Mouse (Mus musculus) forebrain, embryonic 10.5 days (tissue): ENCODE results near the gene P4ha2. TPM values are rescaled to one million over a fixed set of nuclear protein-coding genes. Genes with fewer than 3 reads are reported as not detected.

Experiments
- DNase-seq: peaks from one replicate; pipeline ENCODE4 v3.0.0-alpha.2; 2017; ENCODE audit warnings: low spot score; ENCODE audit errors: extremely low spot score
- H3K27ac ChIP-seq: fragments of 300-500 bp; sonication (generic); 2 replicates; pipeline ENCODE4 v1.5.1; 2016; ENCODE audit warnings: mild to moderate bottlenecking
- H3K27me3 ChIP-seq: fragments of 300-500 bp; sonication (generic); 2 replicates; pipeline ENCODE4 v1.6.1; 2016; ENCODE audit warnings: mild to moderate bottlenecking; ENCODE audit not compliant: poor library complexity, severe bottlenecking
- H3K36me3 ChIP-seq: fragments of 300-500 bp; sonication (generic); replicated peaks from 2 replicates; pipeline ENCODE4 v1.6.1; 2016; ENCODE audit warnings: mild to moderate bottlenecking, moderate library complexity
- H3K4me1 ChIP-seq: fragments of 300-500 bp; sonication (generic); 2 replicates; pipeline ENCODE4 v1.6.1; 2016
- H3K4me3 ChIP-seq: fragments of 300-500 bp; sonication (generic); 2 replicates; pipeline ENCODE4 v1.5.1; 2016; ENCODE audit warnings: mild to moderate bottlenecking, moderate library complexity
- H3K9me3 ChIP-seq: fragments of 300-500 bp; sonication (generic); 2 replicates; pipeline ENCODE4 v1.6.1; 2016; ENCODE audit warnings: mild to moderate bottlenecking, moderate library complexity
- WGBS: fragments of 180-500 bp; shearing (Covaris S2); methylation state at CpG from one replicate; pipeline ENCODE4 v1.1.7; 2016; 5-methylcytosine and 5-hydroxymethylcytosine counted together
- polyA plus RNA-seq: library from polyadenylated mRNA; unstranded; fragments of >200 nt; fragmentation: Nextera tagmentation; extraction: Ambion mirVana; gene quantifications from 2 replicates; pipeline ENCODE4 v1.2.1, GENCODE M21; 2016

The P4ha2 gene
- 15.9 and 19.7 TPM in 2 replicates for polyA plus RNA-seq

DNA sequence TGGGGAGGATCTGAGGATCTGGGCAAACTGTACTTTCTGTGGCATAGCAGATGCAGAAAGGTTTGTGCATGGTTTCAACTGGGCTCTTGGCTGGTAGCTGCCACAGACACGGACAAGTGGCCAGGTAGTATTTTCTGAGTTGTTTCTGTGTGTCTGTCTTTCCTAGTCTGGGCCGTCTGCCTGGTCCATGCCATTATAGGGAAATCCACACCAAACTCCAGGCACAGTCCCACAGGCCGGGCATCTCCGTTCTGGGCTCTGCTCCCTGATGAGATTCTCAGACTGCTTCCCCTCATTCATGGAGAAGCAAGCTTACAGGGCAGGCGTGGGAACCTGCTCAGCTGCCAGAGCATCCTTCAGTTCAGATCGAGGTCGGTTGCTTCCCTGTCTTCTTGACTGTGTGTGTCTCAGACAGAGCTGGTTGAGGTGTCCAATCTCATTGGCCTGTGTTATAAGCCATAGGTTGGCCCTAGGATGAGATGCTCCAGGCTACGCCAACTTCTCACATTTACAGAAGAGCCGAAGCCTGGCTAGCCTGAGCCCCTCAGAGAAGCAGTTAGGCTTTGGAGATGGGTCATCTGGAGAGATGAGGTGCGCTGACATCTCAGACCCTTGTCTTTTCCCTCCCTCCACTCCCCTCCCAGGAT is at the start of gene P4ha2:
Gene P4ha2 (plus strand): TSS at position 51 of the 647 bp plus-strand sequence.
- H3K27ac ChIP-seq, result peak within 1 kb of the TSS; percentile 85
- H3K4me1 ChIP-seq, result peaks cover 23% of the 10 kb centered on the region
- peak within 1 kb of the TSS; percentile 75 for H3K4me3 ChIP-seq
- H3K9me3 ChIP-seq, result no peaks in the 10 kb centered on the region
- no peaks in the 10 kb centered on the region for H3K36me3 ChIP-seq
- no peak for DNase-seq
- WGBS, result 49% methylated on average over 10 of the region's 10 CpGs
- H3K27me3 ChIP-seq, result peaks cover 40% of the 10 kb centered on the region

DNA sequence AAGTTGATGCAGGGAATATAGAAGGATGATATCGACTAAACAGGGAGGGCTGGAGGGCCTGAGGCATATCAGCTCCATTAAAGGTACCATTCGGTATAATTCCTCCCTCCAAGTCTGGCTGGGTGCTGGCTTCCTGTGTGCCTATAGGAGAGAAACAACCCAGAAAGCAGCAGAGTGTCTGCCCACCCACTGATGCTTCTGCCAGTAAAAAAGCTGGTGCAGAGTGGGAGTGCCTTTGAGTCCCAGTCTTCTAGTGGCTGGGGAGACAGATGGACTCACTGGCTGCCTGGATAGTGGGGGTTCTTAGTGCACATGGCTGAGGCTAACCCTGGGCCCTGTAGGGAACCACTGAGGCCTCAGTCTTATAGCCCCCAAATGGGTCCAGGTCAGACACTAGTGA is 49.7 kb upstream of the P4ha2 start:
- no peak for DNase-seq

DNA sequence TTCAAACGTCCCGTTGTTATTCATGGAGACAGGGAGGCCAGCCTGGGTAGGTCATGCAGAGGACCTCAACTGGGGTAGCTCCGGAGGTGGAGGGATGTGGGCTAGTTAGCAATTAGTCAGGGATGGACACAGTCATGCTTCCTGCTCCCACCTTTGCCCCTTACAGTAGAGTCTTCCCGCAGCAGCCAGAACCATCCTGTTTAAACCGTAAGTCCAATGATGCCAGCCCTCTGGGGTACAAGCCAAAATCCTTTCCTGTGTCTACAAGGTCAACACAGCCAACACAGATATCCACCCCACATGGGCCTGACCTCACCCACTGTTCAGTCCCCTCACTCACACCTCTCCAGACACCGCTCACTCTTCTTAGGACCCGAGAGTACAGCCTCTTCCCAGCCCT is 48.7 kb upstream of the P4ha2 start:
- no peaks in the 10 kb centered on the region for H3K27me3 ChIP-seq
- no peak for DNase-seq
- peaks cover 13% of the 10 kb centered on the region for H3K36me3 ChIP-seq
- H3K4me3 ChIP-seq, result no peak overlapping the region
- peaks cover 7% of the 10 kb centered on the region for H3K4me1 ChIP-seq
- H3K9me3 ChIP-seq, result no peaks in the 10 kb centered on the region
- WGBS, result 91% methylated on average over 7 of the region's 7 CpGs
- no peak overlapping the region for H3K27ac ChIP-seq

More for the DNA sequence above, 49.7 kb upstream of the P4ha2 start:
- no peaks in the 10 kb centered on the region for H3K27me3 ChIP-seq
- H3K4me3 ChIP-seq, result no peak overlapping the region
- H3K9me3 ChIP-seq, result no peaks in the 10 kb centered on the region
- 80% methylated on average over 2 of the region's 2 CpGs for WGBS
- peaks cover 7% of the 10 kb centered on the region for H3K36me3 ChIP-seq
- no peak overlapping the region for H3K27ac ChIP-seq
- H3K4me1 ChIP-seq, result no peaks in the 10 kb centered on the region

DNA sequence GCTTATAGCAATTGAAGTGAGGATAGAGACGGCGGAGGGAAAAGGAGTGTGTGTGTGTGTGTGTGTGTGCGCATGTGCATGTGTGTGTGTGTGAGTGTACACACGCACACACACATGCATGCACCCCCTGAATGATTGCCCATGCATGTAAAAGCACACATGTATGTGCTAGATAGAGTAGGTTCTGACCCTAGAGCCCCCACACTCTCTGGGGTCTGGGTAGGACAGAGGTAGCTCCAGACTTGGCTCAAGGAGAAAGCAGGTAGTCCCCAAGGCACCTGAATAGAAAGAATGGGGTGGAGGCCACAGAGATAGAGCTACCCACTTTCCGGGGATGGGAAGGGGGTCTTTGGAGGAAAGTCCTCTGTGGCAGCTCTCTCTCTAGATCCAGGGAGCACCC is 47.8 kb upstream of the P4ha2 start:
- Histone ChIP-seq H3K27ac (no peak overlapping the region), H3K27me3 (no peaks in the 10 kb centered on the region), H3K9me3 (no peaks in the 10 kb centered on the region), H3K36me3 (peaks cover 13% of the 10 kb centered on the region), H3K4me1 (peaks cover 16% of the 10 kb centered on the region), H3K4me3 (no peak overlapping the region)
- WGBS, result 95% methylated on average over 5 of the region's 5 CpGs
- no peak for DNase-seq

DNA sequence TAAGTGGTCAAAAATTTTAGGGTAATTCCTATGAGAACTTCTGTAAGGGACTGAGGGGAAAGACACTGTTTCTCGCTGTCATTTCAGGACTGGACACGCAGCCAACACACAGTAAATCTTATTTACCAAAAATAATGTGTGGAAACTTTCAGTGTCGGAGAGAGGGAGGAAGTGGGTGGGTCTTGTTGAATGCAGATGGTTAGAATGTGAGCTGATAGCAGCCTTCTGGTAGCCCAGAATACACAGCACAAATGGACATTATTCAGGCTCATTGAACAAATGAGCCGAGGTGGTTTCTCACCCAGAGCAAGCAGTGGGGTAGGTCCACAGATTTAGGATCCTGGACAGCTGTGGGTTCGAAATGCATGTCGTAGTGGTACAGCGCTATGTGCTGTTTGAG is 46.8 kb upstream of the P4ha2 start:
- Histone ChIP-seq H3K4me1 (peaks cover 26% of the 10 kb centered on the region), H3K4me3 (no peak overlapping the region), H3K27me3 (no peaks in the 10 kb centered on the region), H3K9me3 (no peaks in the 10 kb centered on the region), H3K27ac (no peak overlapping the region), H3K36me3 (peaks cover 13% of the 10 kb centered on the region)
- no peak for DNase-seq
- WGBS, result 94% methylated on average over 7 of the region's 7 CpGs

DNA sequence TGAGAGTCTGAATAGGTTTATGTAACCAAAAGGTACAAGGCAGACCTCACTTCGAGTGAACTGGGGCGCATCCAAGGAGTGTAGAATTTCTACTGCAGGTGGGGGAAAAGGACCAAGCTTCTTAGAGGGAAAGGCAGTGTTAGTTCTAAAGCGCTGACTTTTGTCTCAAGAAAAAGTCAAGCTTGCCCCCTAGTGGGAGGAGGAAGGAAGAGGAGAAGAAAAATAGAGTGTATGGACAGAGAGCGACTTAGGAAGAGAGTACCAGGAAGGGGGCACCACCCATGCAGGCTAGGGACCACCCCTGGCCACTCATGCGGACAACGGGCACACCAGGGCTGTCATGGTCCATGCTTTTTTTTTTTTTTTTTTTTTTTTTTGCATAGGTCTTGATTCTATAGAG is 45.6 kb upstream of the P4ha2 start:
- Histone ChIP-seq H3K9me3 (no peaks in the 10 kb centered on the region), H3K4me3 (no peak overlapping the region), H3K36me3 (peaks cover 13% of the 10 kb centered on the region), H3K4me1 (peaks cover 38% of the 10 kb centered on the region), H3K27me3 (no peaks in the 10 kb centered on the region), H3K27ac (no peak overlapping the region)
- WGBS, result 34% methylated on average over 6 of the region's 6 CpGs
- no peak for DNase-seq

DNA sequence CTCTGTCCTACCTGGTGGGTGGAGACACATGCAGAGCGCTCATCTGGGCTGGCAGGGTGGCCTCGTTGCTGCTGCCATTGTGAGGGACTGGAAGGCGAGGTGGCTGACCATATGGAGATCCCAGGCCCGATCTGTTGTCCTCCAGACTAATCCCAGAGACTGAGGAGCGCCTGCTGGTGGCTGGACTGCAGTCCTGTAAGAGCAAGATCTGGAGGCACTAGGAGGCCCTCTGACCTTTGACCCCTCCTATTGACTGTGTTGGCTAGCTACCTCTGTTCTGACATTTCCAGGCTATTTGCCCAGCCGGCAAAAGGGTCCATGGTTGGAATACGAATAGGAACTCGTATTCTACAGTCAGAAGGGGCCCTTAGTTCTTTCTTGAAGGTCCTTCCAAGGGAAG is 43.8 kb upstream of the P4ha2 start:
- WGBS, result 24% methylated on average over 8 of the region's 8 CpGs
- H3K27me3 ChIP-seq, result peaks cover 8% of the 10 kb centered on the region; the same call in 1 of the 2 replicates
- H3K36me3 ChIP-seq, result peaks cover 20% of the 10 kb centered on the region
- H3K9me3 ChIP-seq, result no peaks in the 10 kb centered on the region
- H3K4me3 ChIP-seq, result no peak overlapping the region
- peak overlapping the region; percentile 62 for H3K27ac ChIP-seq
- H3K4me1 ChIP-seq, result peaks cover 54% of the 10 kb centered on the region
- no peak for DNase-seq

DNA sequence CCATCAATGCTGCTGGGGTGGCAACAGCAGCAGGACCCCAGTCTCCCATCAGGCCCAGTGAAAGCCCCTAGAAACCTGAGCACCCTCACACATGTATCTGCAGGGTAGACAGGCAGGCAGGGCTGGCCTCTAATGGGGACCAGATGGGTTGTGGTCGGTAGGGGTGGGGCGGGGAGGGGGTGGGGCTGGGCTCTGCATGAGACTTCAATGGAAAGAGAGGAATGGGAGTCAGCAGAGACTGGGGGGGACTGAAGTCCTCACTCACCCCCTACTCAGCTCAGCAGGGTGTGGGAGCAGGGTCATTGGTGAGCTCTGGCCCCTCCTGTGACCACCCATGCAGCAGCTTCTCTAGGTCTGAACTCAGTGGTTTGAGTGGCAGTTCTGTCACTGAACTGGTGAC is 42.5 kb upstream of the P4ha2 start:
- DNase-seq, result peak; percentile 42
- Histone ChIP-seq H3K27me3 (peaks cover 8% of the 10 kb centered on the region; the same call in 1 of the 2 replicates), H3K27ac (peak overlapping the region; percentile 84), H3K36me3 (peaks cover 28% of the 10 kb centered on the region), H3K4me1 (peaks cover 59% of the 10 kb centered on the region), H3K9me3 (no peaks in the 10 kb centered on the region), H3K4me3 (no peak overlapping the region)
- WGBS, result 46% methylated on average over 2 of the region's 2 CpGs

DNA sequence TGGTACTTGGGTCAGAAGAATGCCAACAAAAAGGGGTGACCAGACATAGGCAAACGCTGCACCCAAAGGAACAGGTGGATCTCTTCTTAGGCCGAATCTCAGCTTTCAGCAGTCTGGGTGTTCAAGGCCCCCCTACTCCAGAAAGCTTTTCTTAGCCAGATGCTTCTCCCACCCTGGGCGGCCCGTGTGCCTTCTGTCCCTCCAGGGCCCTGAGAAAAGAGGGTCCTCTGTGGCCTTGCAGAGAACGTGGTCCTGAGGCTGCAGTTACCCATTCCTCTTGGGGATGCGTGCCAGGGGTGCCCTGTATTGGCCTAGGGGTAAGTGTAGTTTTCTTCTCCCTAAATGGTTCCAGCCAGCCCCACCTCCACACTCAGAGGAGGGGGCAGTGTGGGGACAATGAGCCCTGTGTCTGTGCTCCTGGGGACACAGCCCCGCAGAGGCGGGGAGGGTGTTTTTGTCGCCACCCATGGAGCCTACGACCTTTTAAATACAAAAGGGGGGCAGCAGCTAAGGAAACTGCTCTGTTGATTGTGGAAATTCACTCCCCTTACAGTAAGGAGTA is 41.8 kb upstream of the P4ha2 start:
- DNase-seq, result no peak

DNA sequence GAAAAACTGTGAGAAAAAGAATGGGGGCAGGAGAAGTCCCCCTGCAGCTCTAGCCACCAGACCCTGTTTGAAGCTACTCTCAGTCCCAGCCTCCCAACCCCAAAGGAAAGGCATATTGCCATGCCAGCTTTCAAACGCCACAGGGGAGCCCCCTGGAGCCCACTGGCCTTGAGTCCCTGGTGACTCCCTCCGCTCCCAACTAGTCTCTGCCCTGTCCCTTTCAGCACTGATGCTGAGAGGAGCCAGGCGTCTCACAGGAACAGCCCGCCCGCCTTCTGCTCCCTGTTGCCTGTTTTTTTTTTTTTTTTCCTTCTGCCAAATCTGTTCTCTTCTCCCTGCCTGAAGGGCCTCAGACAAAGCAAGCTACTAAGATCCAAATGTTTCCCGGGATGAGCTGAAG is 41.3 kb upstream of the P4ha2 start:
- Histone ChIP-seq H3K4me1 (peaks cover 65% of the 10 kb centered on the region), H3K4me3 (peak overlapping the region; percentile 10; the same call in 1 of the 2 replicates), H3K9me3 (no peaks in the 10 kb centered on the region), H3K27me3 (peaks cover 8% of the 10 kb centered on the region; the same call in 1 of the 2 replicates), H3K27ac (peak overlapping the region; percentile 84), H3K36me3 (peaks cover 26% of the 10 kb centered on the region)
- 18% methylated on average over 6 of the region's 6 CpGs for WGBS
- no peak for DNase-seq

More for the DNA sequence above, 41.8 kb upstream of the P4ha2 start:
- Histone ChIP-seq H3K27me3 (peaks cover 8% of the 10 kb centered on the region; the same call in 1 of the 2 replicates), H3K27ac (peak overlapping the region; percentile 84), H3K9me3 (no peaks in the 10 kb centered on the region), H3K4me3 (peak overlapping the region; percentile 10; the same call in 1 of the 2 replicates), H3K36me3 (peaks cover 29% of the 10 kb centered on the region), H3K4me1 (peaks cover 65% of the 10 kb centered on the region)
- WGBS, result 29% methylated on average over 10 of the region's 10 CpGs

DNA sequence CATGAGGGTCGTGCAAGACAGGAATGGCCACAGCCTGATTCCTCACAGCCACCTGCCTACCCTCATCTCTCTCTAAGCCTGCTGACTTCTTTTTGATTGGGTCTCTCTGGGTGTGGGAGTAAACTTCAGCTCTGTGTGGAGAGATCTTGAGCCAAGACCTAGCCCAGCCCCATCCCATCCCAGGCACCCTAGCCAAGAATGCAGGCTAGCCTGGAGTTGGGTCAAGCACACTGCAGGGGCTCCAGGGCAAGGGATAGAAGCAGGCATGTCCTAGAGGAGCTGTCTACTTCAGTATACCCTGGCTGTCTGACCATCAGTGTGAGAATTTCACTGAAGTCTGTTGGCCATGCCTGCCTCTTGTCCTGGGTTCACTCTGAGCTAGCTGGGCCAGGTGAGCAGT is 40.4 kb upstream of the P4ha2 start:
- Histone ChIP-seq H3K9me3 (no peaks in the 10 kb centered on the region), H3K27ac (peak overlapping the region; percentile 84; the same call in 1 of the 2 replicates), H3K36me3 (peaks cover 26% of the 10 kb centered on the region), H3K4me3 (no peak overlapping the region), H3K4me1 (peaks cover 65% of the 10 kb centered on the region), H3K27me3 (peaks cover 8% of the 10 kb centered on the region; the same call in 1 of the 2 replicates)
- 56% methylated on average over 1 of the region's 1 CpGs for WGBS
- no peak for DNase-seq

DNA sequence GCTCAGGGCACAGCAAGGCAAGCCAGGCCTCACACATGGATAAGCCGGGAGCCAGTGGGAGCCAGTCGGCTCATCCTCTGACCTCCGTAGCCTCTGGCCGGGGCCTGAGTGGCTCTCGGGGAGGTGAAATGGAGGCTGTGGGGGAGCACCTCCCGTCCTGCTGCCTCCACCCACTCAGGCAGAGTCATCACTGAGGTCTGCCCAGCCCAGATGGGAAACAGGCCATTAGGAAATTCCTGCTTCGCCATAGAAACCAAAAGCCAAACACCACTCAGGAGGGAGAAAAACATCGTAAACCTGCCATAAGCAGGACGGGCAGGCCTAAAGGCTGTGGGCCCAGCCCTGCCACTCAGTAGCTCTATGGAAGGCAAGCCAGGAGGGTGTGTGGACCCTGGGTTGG is 39.6 kb upstream of the P4ha2 start:
- peaks cover 65% of the 10 kb centered on the region for H3K4me1 ChIP-seq
- H3K36me3 ChIP-seq, result peaks cover 22% of the 10 kb centered on the region
- no peaks in the 10 kb centered on the region for H3K9me3 ChIP-seq
- H3K27me3 ChIP-seq, result peaks cover 8% of the 10 kb centered on the region; the same call in 1 of the 2 replicates
- H3K27ac ChIP-seq, result peak overlapping the region; percentile 84
- no peak overlapping the region for H3K4me3 ChIP-seq
- WGBS, result 54% methylated on average over 9 of the region's 9 CpGs
- DNase-seq, result no peak

DNA sequence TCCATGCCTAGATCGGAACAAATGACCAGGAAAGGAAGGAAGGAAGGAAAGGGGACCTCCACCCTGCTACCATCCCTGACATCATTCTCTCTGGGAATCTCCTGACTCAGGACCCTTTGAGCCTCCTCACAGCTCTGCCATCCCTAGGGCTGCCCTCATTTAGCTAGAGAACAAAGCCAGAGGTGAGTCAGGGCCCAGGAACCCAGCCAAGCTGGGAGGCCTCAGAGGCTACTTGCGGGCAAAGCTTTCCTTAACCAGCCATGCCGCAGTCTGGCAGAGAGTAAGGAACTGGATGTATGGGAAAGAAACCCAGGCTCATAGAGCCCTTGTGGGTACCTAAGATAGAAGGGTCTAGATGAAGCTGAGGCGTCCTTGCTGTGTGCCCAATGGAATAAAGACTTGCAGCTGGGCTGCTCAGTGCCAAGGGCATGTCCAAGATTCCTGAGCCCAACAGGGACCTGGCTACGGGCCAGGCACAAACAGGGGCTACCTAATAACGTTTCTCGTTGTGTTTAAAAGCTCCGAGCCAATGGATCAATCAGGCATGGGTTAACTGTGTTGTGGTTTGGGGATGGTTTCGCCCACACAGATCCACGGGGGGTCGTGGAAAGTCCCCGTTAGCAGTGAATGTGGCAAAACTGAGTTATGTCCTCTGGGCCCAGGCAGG is 37.7 kb upstream of the P4ha2 start:
- Histone ChIP-seq H3K4me1 (peaks cover 57% of the 10 kb centered on the region), H3K27me3 (peaks cover 22% of the 10 kb centered on the region), H3K9me3 (no peaks in the 10 kb centered on the region), H3K4me3 (no peak overlapping the region), H3K36me3 (peaks cover 17% of the 10 kb centered on the region), H3K27ac (peak overlapping the region; percentile 30; the same call in 1 of the 2 replicates)
- no peak for DNase-seq
- WGBS, result 79% methylated on average over 12 of the region's 12 CpGs
